Mouse (Mus musculus): ENCODE results near the gene Akain1. TPM values are rescaled to one million over a fixed set of nuclear protein-coding genes. Genes with fewer than 3 reads are reported as not detected.

Gene Akain1
- polyA plus RNA-seq, 1 experiment from 2014 or later: not detected

DNA sequence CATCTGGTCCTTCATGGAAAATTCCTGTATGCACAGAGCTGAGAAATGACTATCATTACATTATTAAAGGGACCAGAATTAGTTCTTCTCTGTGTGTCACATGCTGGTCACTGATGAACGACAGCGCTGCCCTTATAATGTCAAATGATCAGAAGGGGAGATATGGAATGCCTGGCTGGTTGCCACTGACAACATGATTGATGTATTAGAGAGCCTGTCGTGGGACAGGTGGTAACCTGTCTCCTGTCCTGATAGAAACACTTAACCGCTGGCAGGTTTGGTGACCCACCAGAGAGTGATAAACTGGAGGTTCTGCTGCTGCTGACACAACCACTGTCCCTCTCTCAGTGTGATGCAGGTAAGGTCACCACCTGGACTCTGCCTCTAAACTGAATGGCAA lies 40.1 kb downstream of the Akain1 start:
- DNase-seq (ENCODE audit: low spot score): no peak

DNA sequence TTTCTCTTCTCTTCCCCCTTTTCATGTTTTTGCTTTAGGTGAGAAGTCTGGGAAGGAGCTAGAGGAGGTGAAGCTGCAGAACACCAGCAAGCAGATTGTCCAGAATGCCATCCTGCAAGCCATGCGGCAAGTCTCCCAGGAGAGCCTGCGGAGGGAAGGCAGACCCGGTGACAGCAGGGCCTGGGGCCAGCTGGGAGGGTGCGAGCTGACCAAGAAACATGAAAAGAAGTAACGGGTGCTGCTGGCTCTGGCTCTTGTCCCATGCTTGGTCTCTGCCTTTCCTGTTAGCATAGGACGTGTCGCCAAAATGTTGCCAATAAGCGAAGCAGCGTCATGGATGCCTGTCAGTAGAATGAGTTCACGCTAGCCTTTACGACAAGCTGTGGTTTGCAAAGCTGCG lies 48.0 kb downstream of the Akain1 start:
- no peak for DNase-seq (ENCODE audit: low spot score)

DNA sequence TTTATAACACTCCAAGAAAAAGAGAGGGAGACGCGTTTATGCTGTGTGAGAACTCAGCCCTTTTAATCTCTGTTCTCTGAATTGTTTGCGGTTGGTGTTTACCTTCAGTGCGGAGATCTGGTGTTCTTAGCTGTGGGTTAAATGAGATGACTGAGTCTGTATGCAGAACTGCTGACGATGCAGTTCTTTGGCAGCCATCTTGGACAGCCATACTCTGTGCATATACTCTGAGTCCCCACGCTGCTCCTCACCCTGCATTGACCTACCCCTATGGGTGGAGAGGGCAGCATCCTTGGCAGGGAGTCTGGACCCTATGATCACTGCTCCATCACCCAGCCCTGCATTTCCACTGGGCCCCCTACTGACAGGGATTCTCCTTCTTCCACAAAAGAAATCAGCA lies 48.8 kb downstream of the Akain1 start:
- DNase-seq (ENCODE audit: low spot score): no peak

DNA sequence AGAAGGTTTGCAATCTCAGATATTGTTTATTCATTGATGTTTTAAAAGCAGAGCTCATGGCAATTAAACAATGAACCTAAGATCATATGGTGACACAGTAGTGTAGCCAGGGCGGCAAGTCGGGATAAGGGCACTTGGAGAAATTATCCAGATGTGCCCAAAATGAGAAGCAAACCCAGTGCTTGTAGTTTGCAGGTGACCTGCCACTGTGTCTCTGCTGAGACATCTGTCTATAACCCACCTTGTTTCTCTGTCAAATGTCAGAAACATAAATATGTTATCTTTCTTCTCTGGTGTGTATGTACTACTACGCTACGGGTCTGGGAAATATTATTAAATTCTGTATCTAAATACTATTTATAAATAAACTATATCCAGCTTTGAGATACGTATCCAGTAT lies 49.7 kb downstream of the Akain1 start:
- DNase-seq (ENCODE audit: low spot score): no peak

DNA sequence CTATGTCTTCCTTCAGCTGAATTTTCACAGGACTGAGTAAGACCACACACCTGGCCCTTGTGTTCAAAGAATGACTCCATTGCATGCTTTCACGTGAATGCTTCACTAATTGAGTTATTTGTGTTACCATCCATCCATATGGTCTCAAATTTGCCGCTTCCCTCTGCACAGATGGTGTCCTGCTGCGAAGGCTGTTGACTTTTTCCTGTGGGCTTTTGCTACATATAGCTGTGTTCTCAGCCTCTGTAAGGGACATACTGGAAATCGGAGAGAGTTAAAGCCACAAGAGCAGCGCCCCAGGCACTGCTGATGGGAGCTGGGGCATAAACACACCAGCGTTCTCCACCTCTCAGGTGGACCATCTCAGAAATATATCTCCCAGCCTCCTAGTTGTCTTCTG lies 53.2 kb downstream of the Akain1 start:
- DNase-seq (ENCODE audit: low spot score): no peak

DNA sequence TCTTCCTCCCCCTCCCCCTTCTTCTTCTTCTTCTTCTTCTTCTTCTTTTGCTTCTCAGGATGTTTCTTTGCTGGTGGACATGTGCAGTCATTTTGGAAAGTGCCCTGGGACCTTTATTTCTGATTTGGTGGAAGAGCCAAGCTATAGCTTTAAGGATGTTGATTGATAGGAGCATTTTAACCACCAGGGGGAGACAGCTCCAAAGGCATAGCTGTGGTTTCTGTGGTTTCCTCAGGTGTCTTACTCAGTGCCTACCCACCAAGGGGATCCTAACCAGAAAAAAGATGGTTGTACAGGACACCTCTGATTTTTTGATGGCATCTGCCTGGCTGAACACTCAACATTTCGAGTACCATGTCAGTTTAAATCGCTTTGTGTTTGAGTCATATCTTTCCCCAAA lies 56.4 kb downstream of the Akain1 start:
- DNase-seq (ENCODE audit: low spot score): peak; percentile 31

DNA sequence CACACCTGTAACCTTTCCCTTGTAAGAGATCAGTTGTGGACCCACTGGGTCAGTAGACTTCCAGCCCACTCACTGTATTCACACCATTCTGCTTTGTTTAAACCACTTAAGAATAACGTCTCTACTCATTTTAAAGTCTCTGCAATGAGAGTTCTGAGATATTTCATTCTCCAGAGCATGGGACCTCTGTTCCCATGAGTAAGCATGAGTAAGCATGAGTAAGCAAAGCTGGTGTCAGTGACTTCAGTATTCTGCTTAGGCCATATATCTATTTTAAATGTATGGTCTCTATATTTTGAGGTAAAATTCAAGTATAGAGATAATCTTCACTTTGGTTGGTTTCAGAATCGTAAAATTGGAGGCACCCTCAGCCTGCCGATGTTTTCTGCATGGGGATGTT lies 57.0 kb downstream of the Akain1 start:
- no peak for DNase-seq (ENCODE audit: low spot score)

DNA sequence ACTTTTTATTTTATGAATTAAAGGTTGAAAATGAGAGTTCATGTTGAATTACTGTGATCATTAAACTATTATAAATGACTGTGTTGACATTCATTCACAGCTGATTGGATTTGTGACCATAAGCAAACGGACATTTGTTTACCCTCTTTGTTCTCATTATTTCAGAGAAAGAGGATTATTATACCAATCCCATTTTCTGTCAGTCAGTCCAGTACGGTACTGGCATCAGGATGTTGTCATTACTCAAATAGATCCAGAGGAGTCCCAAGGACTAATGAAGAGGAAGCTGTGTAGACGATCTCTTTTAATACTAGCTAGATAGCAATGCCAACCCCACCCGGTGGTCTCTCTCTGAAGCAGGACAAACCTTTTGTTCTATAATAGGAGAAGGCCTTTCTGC lies 58.2 kb downstream of the Akain1 start:
- DNase-seq (ENCODE audit: low spot score): no peak

DNA sequence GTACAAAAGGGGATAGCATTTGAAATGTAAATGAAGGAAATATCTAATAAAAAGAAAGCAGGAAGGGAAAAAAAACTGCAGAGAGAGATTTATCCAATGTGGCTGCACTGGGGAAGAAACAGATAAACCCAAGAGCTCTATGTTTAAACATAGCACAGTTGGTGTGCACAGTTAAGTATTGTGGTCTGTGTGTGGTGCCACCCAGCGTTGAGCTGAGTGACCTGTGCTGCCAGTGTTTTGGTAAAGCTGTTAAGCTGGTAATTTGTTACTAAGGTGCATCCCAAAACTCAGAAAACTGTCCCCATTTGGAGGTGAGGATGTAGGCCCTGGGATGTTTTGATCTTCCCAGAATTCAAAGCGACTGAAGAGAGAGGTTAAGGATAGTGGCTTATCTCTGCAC lies 59.8 kb downstream of the Akain1 start:
- no peak for DNase-seq (ENCODE audit: low spot score)

DNA sequence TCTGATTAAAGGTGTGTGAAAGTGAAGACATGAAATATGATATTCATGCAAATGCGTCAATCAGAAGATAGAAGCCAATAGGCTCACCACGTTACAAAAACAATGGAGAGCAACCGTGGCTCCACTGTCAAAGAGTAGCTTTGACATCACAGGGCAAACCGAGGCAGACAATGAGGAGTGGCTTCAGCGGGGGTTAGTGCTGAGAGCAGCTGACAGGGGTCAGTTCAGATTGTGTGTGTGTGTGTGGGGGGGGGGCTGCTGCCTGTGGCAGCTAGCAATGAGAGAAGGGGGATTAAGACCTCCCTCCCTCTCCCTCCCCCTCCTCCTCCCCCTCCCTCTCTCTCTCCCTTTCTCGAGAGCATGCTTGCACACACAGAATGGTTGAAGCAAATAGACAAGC lies 60.3 kb downstream of the Akain1 start:
- DNase-seq (ENCODE audit: low spot score): no peak

DNA sequence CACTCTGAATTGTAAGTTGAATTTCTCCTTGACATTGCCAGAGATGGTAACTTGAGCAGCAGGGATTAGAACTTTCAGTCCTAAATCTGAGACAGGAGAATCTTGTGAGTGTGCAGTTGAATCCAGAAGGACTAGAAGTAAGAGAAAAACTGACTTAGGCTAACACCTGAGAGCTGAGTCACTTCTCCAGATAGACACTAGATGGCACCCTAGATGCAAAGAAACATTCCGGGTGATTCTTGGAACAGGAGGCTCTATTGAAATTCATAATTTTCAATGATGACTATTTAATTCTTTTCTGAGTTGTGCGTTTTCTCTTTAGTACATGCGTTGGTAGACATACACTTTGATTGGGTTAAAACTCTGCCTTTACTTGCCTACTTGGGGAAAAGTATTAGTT lies 66.9 kb downstream of the Akain1 start:
- DNase-seq (ENCODE audit: low spot score): no peak

DNA sequence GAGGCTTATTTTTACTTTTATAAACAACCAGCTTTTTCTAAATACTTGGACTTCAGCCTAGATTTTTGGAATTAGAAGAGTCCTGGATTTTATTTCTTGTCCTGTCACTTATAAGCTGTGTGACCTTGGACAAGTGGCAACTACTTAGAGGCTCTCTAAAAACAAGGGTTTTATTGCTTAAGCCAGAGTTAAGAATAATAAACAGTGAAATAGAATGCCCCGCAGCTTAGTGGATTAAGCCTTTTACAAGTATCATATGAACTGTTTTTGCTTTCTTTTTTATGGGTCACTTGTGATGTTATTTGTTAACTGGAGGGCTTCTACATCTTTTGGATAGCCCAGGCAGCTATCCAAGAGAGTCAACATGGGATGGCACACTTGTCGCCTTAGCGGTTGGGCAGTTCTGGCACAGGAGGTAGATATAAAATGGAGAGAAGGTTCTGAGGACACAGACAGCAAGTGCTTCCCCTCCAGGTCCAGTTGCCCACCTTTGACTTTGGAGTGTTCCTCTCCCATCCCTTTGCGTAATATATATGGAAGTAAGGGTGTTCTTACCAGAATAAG lies 77.3 kb downstream of the Akain1 start:
- DNase-seq (ENCODE audit: low spot score): no peak

DNA sequence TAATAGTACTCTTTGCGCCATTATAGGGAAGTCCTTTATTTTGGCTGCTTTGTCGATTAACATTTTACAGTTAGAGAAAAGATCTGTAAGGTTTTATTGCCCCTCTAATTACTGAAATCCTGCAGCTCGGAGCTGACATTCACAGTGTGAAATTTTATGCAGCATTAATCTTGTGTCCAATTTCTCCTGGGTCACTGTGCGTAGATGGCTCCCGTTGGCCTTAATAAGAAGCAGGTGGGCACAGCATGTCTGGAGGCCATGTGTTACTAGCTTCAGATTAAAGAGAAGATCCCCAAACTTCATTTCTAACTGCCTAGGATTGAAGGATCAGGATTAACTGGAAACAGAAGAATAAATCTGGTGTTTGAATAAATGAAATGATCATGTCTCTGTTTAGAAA lies 92.3 kb downstream of the Akain1 start:
- no peak for DNase-seq (ENCODE audit: low spot score)

Other genes starting within 250 kb of the Akain1 start
- gene Zbtb14, start 56.3 kb upstream of the Akain1 start, polyA plus RNA-seq (2015; fragmentation: Nextera tagmentation; extraction: Ambion mirVana): 21.0 and 21.5 TPM in 2 replicates

All from thymus, postnatal 0 days (tissue).